Mouse (Mus musculus) cerebellum, postnatal 14 days (tissue): ENCODE data around the gene Epx.

Experiments
- DNase-seq, 2 experiments: peaks; one replicate each; pipeline ENCODE4 v3.0.0; 2021; ENCODE audit warnings: mixed read lengths in 2 of 2

The Epx gene

DNA sequence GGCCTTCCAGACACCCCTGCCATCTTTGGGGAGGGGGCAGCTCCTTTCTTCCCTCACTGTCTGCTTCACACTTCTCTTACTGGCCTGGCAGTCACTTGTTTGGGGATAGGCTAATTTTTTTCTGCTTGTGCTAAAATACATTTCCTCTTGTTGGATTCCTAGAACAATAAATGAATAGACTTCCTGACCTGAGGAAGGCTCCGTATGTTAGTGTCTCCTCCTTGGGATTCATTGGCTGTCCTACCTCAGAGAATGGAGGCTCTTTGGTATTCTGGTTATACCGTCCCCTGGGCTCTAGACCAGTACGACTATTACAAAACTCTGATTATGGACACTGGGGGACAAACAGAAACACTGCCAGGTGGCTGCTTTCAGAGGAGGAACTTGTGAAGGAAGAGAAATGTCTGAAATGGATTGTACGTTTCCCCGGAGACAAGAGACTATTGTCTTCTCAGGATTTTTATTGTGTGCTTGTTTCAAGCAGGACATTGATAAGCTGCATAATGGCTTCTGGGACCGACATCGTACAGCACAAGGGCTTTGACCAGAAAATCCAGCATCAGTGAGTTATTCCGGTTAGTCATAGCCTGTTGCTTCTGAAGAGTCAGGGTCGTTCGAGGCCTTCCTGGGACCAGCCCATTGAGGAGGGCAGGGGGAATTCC, 47.0 kb downstream of the Epx start, which contains the start of gene Lpo:
Gene Lpo, minus strand, starts transcription at position 51 of the 662 bp plus-strand sequence.
- no peak for DNase-seq

GRCm38 (mm10) chr11:87821502-87821901, 53.8 kb downstream of the Epx start:
- DNase-seq, result no peak

DNA sequence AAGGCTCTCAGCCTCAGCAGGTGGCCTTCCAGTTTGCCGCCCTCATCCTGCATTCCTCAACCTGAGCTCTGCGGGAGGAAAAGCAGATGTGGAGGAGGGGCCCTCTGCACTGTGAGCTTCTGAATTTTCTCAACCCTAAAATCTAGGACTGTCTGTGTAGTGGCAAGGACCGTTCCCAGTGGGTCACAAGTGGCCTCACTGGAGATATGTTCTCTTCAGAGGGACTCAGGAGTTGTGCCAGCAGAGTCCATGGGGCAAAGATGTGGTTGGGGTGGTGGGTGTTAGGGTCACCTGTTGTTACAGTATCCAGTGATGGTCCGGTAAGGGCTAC, 57.9 kb downstream of the Epx start:
- DNase-seq, result no peak

GRCm38 (mm10) chr11:87816707-87817442, 58.5 kb downstream of the Epx start:
- DNase-seq, result peak; percentile 93 to 94

- peak in 1 of 2 experiments; percentile 33 for DNase-seq
Observed at GRCm38 (mm10) chr11:87814831-87815230, 60.5 kb downstream of the Epx start.
